Mouse (Mus musculus): ENCODE results near the gene Ccdc58. TPM values are rescaled to one million over a fixed set of nuclear protein-coding genes. Genes with fewer than 3 reads are reported as not detected.

The Ccdc58 gene
- polyA plus RNA-seq, 1 experiment from 2014 or later, result 83.8 TPM

DNA sequence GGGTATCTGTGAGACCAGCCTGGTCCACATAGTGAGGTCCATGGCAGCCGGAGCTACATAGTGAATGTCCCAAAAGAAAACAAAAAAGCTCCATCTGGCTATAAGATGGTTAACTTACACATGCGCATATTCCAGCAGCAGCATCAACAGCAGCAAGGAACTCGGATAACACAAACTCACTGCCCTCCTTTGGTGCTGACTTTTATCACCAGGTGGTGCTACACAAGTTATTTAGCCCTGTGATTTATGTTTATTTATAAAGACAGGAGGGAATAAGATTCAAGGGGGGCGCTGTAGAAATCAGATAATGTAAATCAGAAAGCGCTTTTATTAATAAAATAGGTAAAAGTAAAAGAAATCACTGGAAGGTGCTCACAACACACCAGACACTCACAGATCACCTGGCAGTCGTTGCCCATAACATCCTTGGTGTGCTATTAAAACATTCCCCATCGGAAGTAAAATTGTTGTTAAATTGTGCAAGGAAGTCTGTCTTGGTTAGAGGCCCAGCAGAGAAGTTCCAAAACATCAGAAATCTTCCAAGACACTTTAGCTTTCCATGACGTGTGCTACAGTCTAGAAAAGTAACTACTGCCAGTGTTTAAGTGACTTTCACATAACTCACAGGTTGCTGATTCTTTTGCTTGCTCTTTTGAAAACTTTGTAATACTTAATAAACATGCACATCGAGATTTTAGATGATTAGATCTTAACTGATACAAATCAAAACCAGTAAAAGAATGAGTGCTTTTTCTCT is 1.5 kb upstream of the Ccdc58 start:
- no peak overlapping the region for H3K27ac ChIP-seq (ENCODE audit: low read length)

DNA sequence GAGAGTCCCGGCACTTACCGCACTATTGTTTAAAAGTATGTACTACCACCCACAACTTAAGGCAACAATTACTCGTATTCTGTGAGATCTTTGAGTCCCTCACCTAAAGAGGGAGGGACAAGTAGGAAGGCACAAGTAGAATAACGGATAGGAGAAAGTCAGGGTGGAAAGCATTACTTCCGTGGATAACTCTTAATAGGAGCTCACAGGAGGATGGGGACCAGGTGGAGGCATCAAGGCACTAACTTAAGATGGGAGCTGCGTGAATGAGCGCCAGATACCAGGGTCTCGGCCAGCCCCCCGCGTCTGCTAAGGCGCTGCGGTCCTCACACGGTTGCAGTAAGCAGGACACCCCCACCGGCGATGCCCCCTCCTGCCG is 425 bp upstream of the Ccdc58 start:
- H3K27ac ChIP-seq (ENCODE audit: low read length), result peak overlapping the region; percentile 99
- no peak; the same call in none of the 2 replicates for ATAC-seq (ENCODE audit: insufficient read depth, low FRiP score)
- under 1% methylated on average over 16 of the region's 16 CpGs for WGBS

More for the DNA sequence above, 1.5 kb upstream of the Ccdc58 start:
- Histone ChIP-seq H3K4me2 (ENCODE audit: low read depth, low read length) (peak overlapping the region; percentile 67), H3K9me3 (replicated peaks; ENCODE audit: control insufficient read depth, low read length) (no peaks in the 10 kb centered on the region), H3K36me3 (ENCODE audit: control insufficient read depth, insufficient read depth, low read length) (no peaks in the 10 kb centered on the region), H3K9ac (ENCODE audit: low read length) (peak overlapping the region; percentile 9; the same call in 1 of the 2 replicates), H3K4me1 (ENCODE audit: control insufficient read depth, insufficient read depth, low read length) (peaks cover 17% of the 10 kb centered on the region), H3K4me3 (replicated peaks; ENCODE audit: low read length) (peak overlapping the region; percentile 90), H3K27me3 (ENCODE audit: control insufficient read depth, insufficient read depth, low read length) (no peaks in the 10 kb centered on the region)
- WGBS, result 25% methylated on average over 9 of the region's 9 CpGs
- no peak for ATAC-seq (ENCODE audit: insufficient read depth, low FRiP score)

GRCm38 (mm10) chr16:36072410-36073011 is 1.0 kb downstream of the Ccdc58 start:
- Histone ChIP-seq H3K36me3 (ENCODE audit: control insufficient read depth, insufficient read depth, low read length) (no peaks in the 10 kb centered on the region), H3K9me3 (replicated peaks; ENCODE audit: control insufficient read depth, low read length) (no peaks in the 10 kb centered on the region), H3K27ac (ENCODE audit: low read length) (peak overlapping the region; percentile 99), H3K27me3 (ENCODE audit: control insufficient read depth, insufficient read depth, low read length) (no peaks in the 10 kb centered on the region), H3K4me3 (replicated peaks; ENCODE audit: low read length) (peak overlapping the region; percentile 90), H3K4me1 (ENCODE audit: control insufficient read depth, insufficient read depth, low read length) (peaks cover 17% of the 10 kb centered on the region), H3K4me2 (ENCODE audit: low read depth, low read length) (peak overlapping the region; percentile 67), H3K9ac (ENCODE audit: low read length) (peak overlapping the region; percentile 87)
- WGBS, result 24% methylated on average over 8 of the region's 8 CpGs
- no peak for ATAC-seq (ENCODE audit: insufficient read depth, low FRiP score)

More for the DNA sequence above, 425 bp upstream of the Ccdc58 start:
- H3K4me3 ChIP-seq (replicated peaks; ENCODE audit: low read length), result peak overlapping the region; percentile 90
- no peaks in the 10 kb centered on the region for H3K27me3 ChIP-seq (ENCODE audit: control insufficient read depth, insufficient read depth, low read length)
- H3K4me1 ChIP-seq (ENCODE audit: control insufficient read depth, insufficient read depth, low read length), result peaks cover 17% of the 10 kb centered on the region
- peak overlapping the region; percentile 67 for H3K4me2 ChIP-seq (ENCODE audit: low read depth, low read length)
- H3K9me3 ChIP-seq (replicated peaks; ENCODE audit: control insufficient read depth, low read length), result no peaks in the 10 kb centered on the region
- H3K36me3 ChIP-seq (ENCODE audit: control insufficient read depth, insufficient read depth, low read length), result no peaks in the 10 kb centered on the region
- H3K9ac ChIP-seq (ENCODE audit: low read length), result peak overlapping the region; percentile 87

GRCm38 (mm10) chr16:36074772-36075171 is 3.3 kb downstream of the Ccdc58 start:
- Histone ChIP-seq H3K4me1 (ENCODE audit: control insufficient read depth, insufficient read depth, low read length) (0 out of 2 replicates have a peak, but pooled peaks cover 3% of the 10 kb centered on the region), H3K4me2 (ENCODE audit: low read depth, low read length) (no peak overlapping the region), H3K4me3 (replicated peaks; ENCODE audit: low read length) (no peak overlapping the region), H3K36me3 (ENCODE audit: control insufficient read depth, insufficient read depth, low read length) (no peaks in the 10 kb centered on the region), H3K9me3 (replicated peaks; ENCODE audit: control insufficient read depth, low read length) (no peaks in the 10 kb centered on the region), H3K9ac (ENCODE audit: low read length) (no peak overlapping the region), H3K27ac (ENCODE audit: low read length) (no peak overlapping the region), H3K27me3 (ENCODE audit: control insufficient read depth, insufficient read depth, low read length) (no peaks in the 10 kb centered on the region)
- no peak for ATAC-seq (ENCODE audit: insufficient read depth, low FRiP score)
- WGBS, result 85% methylated on average over 3 of the region's 3 CpGs

GRCm38 (mm10) chr16:36079916-36080315 is 8.4 kb downstream of the Ccdc58 start:
- Histone ChIP-seq H3K4me2 (ENCODE audit: low read depth, low read length) (no peak overlapping the region), H3K4me1 (ENCODE audit: control insufficient read depth, insufficient read depth, low read length) (no peaks in the 10 kb centered on the region), H3K27me3 (ENCODE audit: control insufficient read depth, insufficient read depth, low read length) (no peaks in the 10 kb centered on the region), H3K36me3 (ENCODE audit: control insufficient read depth, insufficient read depth, low read length) (no peaks in the 10 kb centered on the region), H3K4me3 (replicated peaks; ENCODE audit: low read length) (no peak overlapping the region), H3K9me3 (replicated peaks; ENCODE audit: control insufficient read depth, low read length) (no peaks in the 10 kb centered on the region), H3K27ac (ENCODE audit: low read length) (no peak overlapping the region), H3K9ac (ENCODE audit: low read length) (no peak overlapping the region)
- WGBS, result 88% methylated on average over 3 of the region's 3 CpGs
- ATAC-seq (ENCODE audit: insufficient read depth, low FRiP score), result no peak

DNA sequence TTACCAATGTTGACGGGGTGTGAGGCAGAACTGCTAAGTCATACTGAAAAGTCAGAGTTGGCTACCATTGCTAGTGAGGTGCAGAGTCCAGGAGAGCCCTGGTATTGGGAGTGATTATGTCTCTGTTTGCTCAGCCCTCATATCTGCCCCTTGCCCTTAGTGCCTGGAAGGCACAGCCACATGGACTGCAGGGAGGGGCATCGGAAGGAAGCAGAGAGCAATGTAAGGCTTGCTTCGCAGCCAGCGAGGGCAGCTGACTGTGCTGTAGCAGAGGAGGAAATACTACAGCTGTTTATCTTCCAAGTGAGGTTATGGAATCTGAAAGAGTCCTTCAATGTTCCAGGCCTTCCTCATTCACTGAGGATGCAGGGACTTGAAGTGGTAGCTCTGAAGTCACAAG is 16.4 kb downstream of the Ccdc58 start:
- Histone ChIP-seq H3K27ac (ENCODE audit: low read length) (peak overlapping the region; percentile 39; the same call in 1 of the 2 replicates), H3K36me3 (ENCODE audit: control insufficient read depth, insufficient read depth, low read length) (peaks cover 8% of the 10 kb centered on the region; the same call in 1 of the 2 replicates), H3K4me2 (ENCODE audit: low read depth, low read length) (no peak overlapping the region), H3K9ac (ENCODE audit: low read length) (no peak overlapping the region), H3K4me1 (ENCODE audit: control insufficient read depth, insufficient read depth, low read length) (no peaks in the 10 kb centered on the region), H3K27me3 (ENCODE audit: control insufficient read depth, insufficient read depth, low read length) (no peaks in the 10 kb centered on the region), H3K4me3 (replicated peaks; ENCODE audit: low read length) (no peak overlapping the region), H3K9me3 (replicated peaks; ENCODE audit: control insufficient read depth, low read length) (no peaks in the 10 kb centered on the region)
- ATAC-seq (ENCODE audit: insufficient read depth, low FRiP score), result peak; percentile 94
- WGBS, result 58% methylated on average over 4 of the region's 4 CpGs

DNA sequence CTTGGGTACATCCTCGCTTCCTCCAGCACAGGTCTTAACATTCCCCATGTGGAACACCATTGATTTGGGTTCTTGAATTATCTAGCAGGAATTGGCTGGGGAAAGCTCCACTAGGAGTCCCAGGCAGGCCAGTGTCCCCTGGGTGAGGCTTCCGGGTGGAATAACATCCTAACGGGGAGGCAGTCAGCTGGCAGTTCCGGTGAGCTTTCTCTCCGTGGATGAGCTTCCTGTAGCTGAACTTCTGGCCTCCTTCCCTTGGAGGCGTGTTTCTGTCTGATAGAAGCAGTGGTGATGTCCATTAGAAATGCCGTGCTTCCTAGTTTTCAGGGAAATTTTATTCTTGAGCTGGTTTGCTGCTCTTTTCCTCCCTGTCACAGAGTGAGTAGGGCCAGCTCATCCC is 17.6 kb downstream of the Ccdc58 start:
- no peak overlapping the region for H3K27ac ChIP-seq (ENCODE audit: low read length)
- WGBS, result 89% methylated on average over 7 of the region's 7 CpGs

GRCm38 (mm10) chr16:36089850-36090616 is 18.5 kb downstream of the Ccdc58 start:
- H3K4me1 ChIP-seq (ENCODE audit: control insufficient read depth, insufficient read depth, low read length), result no peaks in the 10 kb centered on the region
- H3K36me3 ChIP-seq (ENCODE audit: control insufficient read depth, insufficient read depth, low read length), result peaks cover 8% of the 10 kb centered on the region; the same call in 1 of the 2 replicates
- H3K27ac ChIP-seq (ENCODE audit: low read length), result peak overlapping the region; percentile 49; the same call in 1 of the 2 replicates
- H3K9me3 ChIP-seq (replicated peaks; ENCODE audit: control insufficient read depth, low read length), result no peaks in the 10 kb centered on the region
- no peak overlapping the region for H3K4me3 ChIP-seq (replicated peaks; ENCODE audit: low read length)
- H3K9ac ChIP-seq (ENCODE audit: low read length), result no peak overlapping the region
- H3K27me3 ChIP-seq (ENCODE audit: control insufficient read depth, insufficient read depth, low read length), result no peaks in the 10 kb centered on the region
- 67% methylated on average over 8 of the region's 8 CpGs for WGBS
- H3K4me2 ChIP-seq (ENCODE audit: low read depth, low read length), result no peak overlapping the region
- ATAC-seq (ENCODE audit: insufficient read depth, low FRiP score), result no peak

More for the DNA sequence above, 17.6 kb downstream of the Ccdc58 start:
- H3K4me2 ChIP-seq (ENCODE audit: low read depth, low read length), result no peak overlapping the region
- H3K9ac ChIP-seq (ENCODE audit: low read length), result no peak overlapping the region
- H3K27me3 ChIP-seq (ENCODE audit: control insufficient read depth, insufficient read depth, low read length), result no peaks in the 10 kb centered on the region
- peaks cover 8% of the 10 kb centered on the region; the same call in 1 of the 2 replicates for H3K36me3 ChIP-seq (ENCODE audit: control insufficient read depth, insufficient read depth, low read length)
- ATAC-seq (ENCODE audit: insufficient read depth, low FRiP score), result no peak
- no peaks in the 10 kb centered on the region for H3K4me1 ChIP-seq (ENCODE audit: control insufficient read depth, insufficient read depth, low read length)
- no peaks in the 10 kb centered on the region for H3K9me3 ChIP-seq (replicated peaks; ENCODE audit: control insufficient read depth, low read length)
- H3K4me3 ChIP-seq (replicated peaks; ENCODE audit: low read length), result no peak overlapping the region
